Mouse (Mus musculus): ENCODE results near the gene Gfod1. TPM values are rescaled to one million over a fixed set of nuclear protein-coding genes. Genes with fewer than 3 reads are reported as not detected.

Gene Gfod1
- polyA plus RNA-seq, 1 experiment = 47.5 TPM

DNA sequence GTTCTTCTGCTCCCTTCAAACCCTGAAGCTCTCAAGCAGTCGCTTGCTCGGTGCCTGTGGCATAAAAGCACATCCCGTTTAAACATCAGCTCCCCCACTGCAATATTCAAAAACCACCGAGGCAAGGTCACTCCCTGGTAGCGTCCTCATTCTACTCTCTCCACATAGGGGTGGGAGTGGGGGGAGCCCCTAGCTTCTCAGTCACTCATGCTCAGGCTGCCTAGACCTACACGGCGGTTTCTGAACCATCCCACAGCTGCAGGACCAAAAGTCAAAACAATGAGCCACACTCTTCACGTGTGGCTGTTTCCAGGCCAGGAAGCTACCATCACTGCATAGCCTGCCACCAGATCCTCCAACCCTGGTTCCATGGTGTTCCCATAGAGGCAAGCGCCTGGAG lies 53.9 kb downstream of the Gfod1 start:
- Histone ChIP-seq H3K4me3 (replicated peaks; ENCODE audit: insufficient read depth, low read depth, low read length) (no peak overlapping the region), H3K27ac (ENCODE audit: insufficient read depth, low read length) (no peak overlapping the region), H3K4me1 (ENCODE audit: control insufficient read depth, insufficient read depth, low read length) (peaks cover 42% of the 10 kb centered on the region), H3K27me3 (ENCODE audit: control insufficient read depth, insufficient read depth, low read length) (no peaks in the 10 kb centered on the region)
- 81% methylated on average over 9 of the region's 9 CpGs for whole genome bisulfite sequencing
- no peak for TF ChIP-seq POLR2A (IDR thresholded peaks at IDR 0.05; ENCODE audit: borderline replicate concordance, insufficient read depth, low read length)
- TF ChIP-seq CTCF (IDR thresholded peaks at IDR 0.05; ENCODE audit: borderline replicate concordance, insufficient read depth, low read depth, low read length) = no peak
- no peak for DNase-seq

DNA sequence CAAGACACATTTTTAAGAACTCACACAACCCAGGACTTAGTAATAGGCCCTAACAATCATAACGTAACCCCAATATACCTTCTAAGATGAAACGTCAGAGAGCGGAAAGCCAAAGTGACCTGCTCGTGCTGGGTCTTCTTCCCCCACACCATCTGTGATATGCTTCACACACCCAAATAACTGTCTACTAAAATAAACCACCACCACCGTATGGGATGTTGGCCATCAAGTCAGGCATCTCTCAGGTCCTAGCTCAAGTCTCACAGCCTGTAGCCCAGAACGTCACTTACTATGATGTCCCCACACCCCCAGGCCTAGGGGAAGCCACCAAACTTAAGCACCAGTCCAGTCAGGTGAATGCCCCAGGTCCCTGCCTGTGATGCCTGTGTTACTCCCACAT lies 55.6 kb downstream of the Gfod1 start:
- 23% methylated on average over 6 of the region's 6 CpGs for WGBS
- DNase-seq = peak; percentile 61 to 86
- Histone ChIP-seq H3K4me1 (ENCODE audit: control insufficient read depth, insufficient read depth, low read length) (peaks cover 34% of the 10 kb centered on the region), H3K4me3 (replicated peaks; ENCODE audit: insufficient read depth, low read depth, low read length) (no peak overlapping the region), H3K27ac (ENCODE audit: insufficient read depth, low read length) (0 out of 2 replicates have a peak overlapping the region, but pooled peaks have one; percentile 19), H3K27me3 (ENCODE audit: control insufficient read depth, insufficient read depth, low read length) (no peaks in the 10 kb centered on the region)
- TF ChIP-seq CTCF (IDR thresholded peaks at IDR 0.05; ENCODE audit: borderline replicate concordance, insufficient read depth, low read depth, low read length) = no peak
- TF ChIP-seq POLR2A (IDR thresholded peaks at IDR 0.05; ENCODE audit: borderline replicate concordance, insufficient read depth, low read length) = no peak

DNA sequence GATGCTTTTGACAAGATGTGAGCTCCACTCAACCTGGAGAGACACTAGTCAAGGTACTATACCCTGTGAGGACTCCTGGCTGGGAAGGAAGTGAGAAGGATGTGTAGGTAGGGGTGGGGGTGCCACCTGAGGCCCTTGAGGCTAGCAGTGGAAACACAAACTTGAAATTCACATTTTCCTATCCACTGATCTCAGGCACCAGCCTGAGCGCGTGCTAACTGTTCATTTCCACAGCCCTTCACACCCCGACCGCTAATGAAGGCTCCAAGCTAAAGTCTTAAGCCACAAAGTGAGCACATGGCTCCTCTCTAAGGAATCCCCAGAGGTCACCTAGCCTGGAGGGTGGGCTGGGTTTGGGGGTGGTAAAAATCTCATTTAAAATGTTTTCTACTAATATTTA lies 57.1 kb downstream of the Gfod1 start:
- 95% methylated on average over 4 of the region's 4 CpGs for whole genome bisulfite sequencing

DNA sequence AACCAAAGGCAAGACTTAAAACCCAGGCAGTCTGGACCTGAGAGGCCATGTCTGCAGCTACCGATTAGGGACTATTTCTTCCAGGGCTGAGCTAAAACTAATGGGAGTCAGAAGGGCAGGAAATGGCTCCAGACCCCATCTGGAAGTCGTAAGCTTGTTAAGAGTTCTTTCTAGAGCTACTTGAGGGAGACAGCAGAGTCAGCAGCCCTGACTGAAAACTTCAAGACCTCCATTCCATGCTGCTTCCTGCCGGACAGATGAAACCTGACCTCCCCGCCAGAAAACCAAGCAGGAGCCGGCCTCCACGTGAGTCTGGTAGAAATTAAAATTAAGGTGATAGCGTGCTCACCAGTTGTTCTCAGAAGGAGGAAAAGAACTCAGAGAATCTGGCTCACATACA lies 60.2 kb downstream of the Gfod1 start:
- no peaks in the 10 kb centered on the region for H3K27me3 ChIP-seq (ENCODE audit: control insufficient read depth, insufficient read depth, low read length)
- peaks cover 42% of the 10 kb centered on the region for H3K4me1 ChIP-seq (ENCODE audit: control insufficient read depth, insufficient read depth, low read length)
- no peak overlapping the region for H3K27ac ChIP-seq (ENCODE audit: insufficient read depth, low read length)
- no peak for DNase-seq
- WGBS = 81% methylated on average over 7 of the region's 7 CpGs
- TF ChIP-seq CTCF (IDR thresholded peaks at IDR 0.05; ENCODE audit: borderline replicate concordance, insufficient read depth, low read depth, low read length) (no peak), POLR2A (IDR thresholded peaks at IDR 0.05; ENCODE audit: borderline replicate concordance, insufficient read depth, low read length) (no peak)
- H3K4me3 ChIP-seq (replicated peaks; ENCODE audit: insufficient read depth, low read depth, low read length) = no peak overlapping the region

More for the DNA sequence above, 57.1 kb downstream of the Gfod1 start:
- no peak for DNase-seq
- Histone ChIP-seq H3K27ac (ENCODE audit: insufficient read depth, low read length) (no peak overlapping the region), H3K4me1 (ENCODE audit: control insufficient read depth, insufficient read depth, low read length) (peaks cover 30% of the 10 kb centered on the region), H3K27me3 (ENCODE audit: control insufficient read depth, insufficient read depth, low read length) (no peaks in the 10 kb centered on the region), H3K4me3 (replicated peaks; ENCODE audit: insufficient read depth, low read depth, low read length) (no peak overlapping the region)
- no peak for TF ChIP-seq POLR2A (IDR thresholded peaks at IDR 0.05; ENCODE audit: borderline replicate concordance, insufficient read depth, low read length)
- no peak for TF ChIP-seq CTCF (IDR thresholded peaks at IDR 0.05; ENCODE audit: borderline replicate concordance, insufficient read depth, low read depth, low read length)

DNA sequence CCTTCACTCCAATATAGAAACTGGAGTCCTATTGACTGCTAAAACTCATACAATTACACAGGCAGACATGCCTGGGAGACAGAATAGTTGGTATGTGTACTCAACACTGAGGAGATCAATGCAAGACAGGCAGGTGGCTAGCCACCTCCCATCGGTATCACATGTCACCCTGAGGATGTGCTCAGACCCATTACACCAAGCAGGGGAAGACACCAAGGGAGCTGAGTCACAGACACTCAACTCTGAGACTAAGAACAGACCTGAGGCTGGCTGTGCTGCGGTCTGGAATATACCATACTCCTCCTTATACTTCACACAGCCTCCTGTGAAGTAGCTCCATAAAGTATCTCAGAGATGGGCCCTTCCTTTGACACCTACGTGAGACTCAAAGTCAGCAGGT lies 60.7 kb downstream of the Gfod1 start:
- TF ChIP-seq POLR2A (IDR thresholded peaks at IDR 0.05; ENCODE audit: borderline replicate concordance, insufficient read depth, low read length) (no peak), CTCF (IDR thresholded peaks at IDR 0.05; ENCODE audit: borderline replicate concordance, insufficient read depth, low read depth, low read length) (no peak)
- peaks cover 36% of the 10 kb centered on the region for H3K4me1 ChIP-seq (ENCODE audit: control insufficient read depth, insufficient read depth, low read length)
- no peak overlapping the region for H3K4me3 ChIP-seq (replicated peaks; ENCODE audit: insufficient read depth, low read depth, low read length)
- no peak for DNase-seq
- no peak overlapping the region for H3K27ac ChIP-seq (ENCODE audit: insufficient read depth, low read length)
- 93% methylated on average over 3 of the region's 3 CpGs for WGBS
- H3K27me3 ChIP-seq (ENCODE audit: control insufficient read depth, insufficient read depth, low read length) = no peaks in the 10 kb centered on the region

DNA sequence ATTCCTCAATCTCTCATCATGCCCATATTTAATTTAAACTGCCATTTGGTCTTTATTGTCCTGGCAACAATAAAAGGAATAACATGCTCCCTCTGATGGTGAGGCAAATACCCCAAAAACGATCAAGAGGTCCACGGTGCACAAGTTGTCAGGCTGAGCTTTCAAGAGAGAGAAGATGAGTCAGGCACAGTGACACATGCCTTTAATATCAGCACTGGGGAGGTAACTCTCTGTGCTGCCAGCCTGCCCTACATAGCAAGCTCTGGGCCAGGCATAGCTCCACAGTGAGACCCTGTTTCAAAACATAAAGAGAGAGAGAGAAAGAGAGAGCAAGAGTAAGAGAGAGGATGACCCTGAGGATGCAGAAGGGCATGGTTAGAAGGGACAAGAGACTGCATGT lies 62.2 kb downstream of the Gfod1 start:
- DNase-seq = no peak
- H3K27me3 ChIP-seq (ENCODE audit: control insufficient read depth, insufficient read depth, low read length) = no peaks in the 10 kb centered on the region
- H3K4me3 ChIP-seq (replicated peaks; ENCODE audit: insufficient read depth, low read depth, low read length) = no peak overlapping the region
- peaks cover 35% of the 10 kb centered on the region for H3K4me1 ChIP-seq (ENCODE audit: control insufficient read depth, insufficient read depth, low read length)
- H3K27ac ChIP-seq (ENCODE audit: insufficient read depth, low read length) = peak overlapping the region; percentile 48; the same call in 1 of the 2 replicates
- TF ChIP-seq CTCF (IDR thresholded peaks at IDR 0.05; ENCODE audit: borderline replicate concordance, insufficient read depth, low read depth, low read length) (no peak), POLR2A (IDR thresholded peaks at IDR 0.05; ENCODE audit: borderline replicate concordance, insufficient read depth, low read length) (no peak)
- 23% methylated on average over 2 of the region's 2 CpGs for WGBS

DNA sequence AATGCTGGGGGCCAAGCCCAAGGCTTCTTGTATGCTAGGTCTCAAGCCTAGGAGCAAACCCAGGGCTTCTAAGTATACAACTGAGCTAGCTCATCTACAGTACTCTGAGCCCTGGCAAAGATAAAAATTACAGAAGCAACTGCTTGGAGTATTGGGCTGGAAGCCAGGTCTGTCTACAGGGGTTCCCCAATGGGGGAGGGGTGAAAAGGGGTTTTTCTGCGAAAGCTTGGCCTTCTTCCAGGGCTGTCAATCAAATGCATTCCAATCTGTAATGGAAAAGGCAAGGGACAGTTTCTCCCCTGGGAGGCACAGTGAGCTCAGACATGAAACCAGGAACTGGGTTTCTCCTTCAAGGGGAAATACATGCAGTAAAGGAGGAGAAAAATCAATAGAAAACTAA lies 62.9 kb downstream of the Gfod1 start:
- H3K27ac ChIP-seq (ENCODE audit: insufficient read depth, low read length) = no peak overlapping the region
- TF ChIP-seq POLR2A (IDR thresholded peaks at IDR 0.05; ENCODE audit: borderline replicate concordance, insufficient read depth, low read length) = no peak
- no peak for TF ChIP-seq CTCF (IDR thresholded peaks at IDR 0.05; ENCODE audit: borderline replicate concordance, insufficient read depth, low read depth, low read length)
- DNase-seq = peak in 1 of 2 experiments; percentile 46
- peaks cover 39% of the 10 kb centered on the region for H3K4me1 ChIP-seq (ENCODE audit: control insufficient read depth, insufficient read depth, low read length)
- H3K4me3 ChIP-seq (replicated peaks; ENCODE audit: insufficient read depth, low read depth, low read length) = no peak overlapping the region
- WGBS = 0% methylated on average over 1 of the region's 1 CpGs
- H3K27me3 ChIP-seq (ENCODE audit: control insufficient read depth, insufficient read depth, low read length) = no peaks in the 10 kb centered on the region

DNA sequence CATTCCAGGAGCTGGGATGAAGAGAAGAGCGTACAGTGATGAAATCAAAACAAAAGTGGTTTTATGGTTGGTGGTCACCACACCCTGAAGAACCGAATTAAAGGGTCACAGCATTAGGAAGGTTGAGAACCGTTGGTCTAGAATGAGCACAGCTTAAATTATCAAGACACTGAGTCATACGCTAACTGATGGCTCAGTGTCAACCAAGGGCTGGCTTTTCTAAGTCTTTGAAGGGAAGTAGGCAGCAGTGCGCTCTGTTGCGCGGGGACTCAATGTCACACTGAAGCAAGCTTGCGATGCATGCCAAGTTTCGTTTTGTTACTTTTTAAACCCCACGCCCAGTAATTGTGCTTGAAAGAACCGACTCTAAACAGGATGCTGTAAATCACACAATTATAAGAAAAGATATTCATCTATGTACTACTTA lies 64.2 kb downstream of the Gfod1 start:
- no peak for TF ChIP-seq POLR2A (IDR thresholded peaks at IDR 0.05; ENCODE audit: borderline replicate concordance, insufficient read depth, low read length)
- no peak for TF ChIP-seq CTCF (IDR thresholded peaks at IDR 0.05; ENCODE audit: borderline replicate concordance, insufficient read depth, low read depth, low read length)
- H3K4me1 ChIP-seq (ENCODE audit: control insufficient read depth, insufficient read depth, low read length) = peaks cover 50% of the 10 kb centered on the region
- H3K4me3 ChIP-seq (replicated peaks; ENCODE audit: insufficient read depth, low read depth, low read length) = no peak overlapping the region
- no peaks in the 10 kb centered on the region for H3K27me3 ChIP-seq (ENCODE audit: control insufficient read depth, insufficient read depth, low read length)
- 37% methylated on average over 11 of the region's 11 CpGs for WGBS
- peak in 1 of 2 experiments; percentile 33 for DNase-seq
- H3K27ac ChIP-seq (ENCODE audit: insufficient read depth, low read length) = no peak overlapping the region

All from cerebellum, adult 2 months (tissue).